Mouse (Mus musculus) embryonic facial prominence, embryonic 15.5 days (tissue): Measurements from ENCODE around the gene Mrpl30. TPM values are rescaled to one million over a fixed set of nuclear protein-coding genes. Genes with fewer than 3 reads are reported as not detected.
A peak's percentile ranks its signal among the peaks of the same experiment; 100 is the strongest.

Experiments
- ATAC-seq: fragments of 200-750 bp; cut with Nextera tagmentation; 2 replicates; pipeline ENCODE4 v1.8.0; 2017; ENCODE audit warnings: low read depth, moderate TSS enrichment; ENCODE audit not compliant: insufficient number of reproducible peaks, low FRiP score, low TSS enrichment
- H3K27ac ChIP-seq: fragments of 300-500 bp; sonication (generic); replicated peaks from 2 replicates; pipeline ENCODE4 v1.5.1; 2015; ENCODE audit warnings: mild to moderate bottlenecking, inconsistent platforms
- H3K27me3 ChIP-seq: fragments of 300-500 bp; sonication (generic); 2 replicates; pipeline ENCODE4 v1.6.1; 2015; ENCODE audit warnings: inconsistent platforms
- H3K36me3 ChIP-seq: fragments of 300-500 bp; sonication (generic); 2 replicates; pipeline ENCODE4 v1.6.1; 2015; ENCODE audit warnings: mild to moderate bottlenecking, inconsistent platforms
- H3K4me1 ChIP-seq: fragments of 300-500 bp; sonication (generic); 2 replicates; pipeline ENCODE4 v1.6.1; 2015; ENCODE audit warnings: inconsistent platforms
- H3K4me2 ChIP-seq: fragments of 300-500 bp; sonication (generic); replicated peaks from 2 replicates; pipeline ENCODE4 v1.6.1; 2015; ENCODE audit warnings: mild to moderate bottlenecking, inconsistent platforms
- H3K4me3 ChIP-seq: fragments of 300-500 bp; sonication (generic); replicated peaks from 2 replicates; pipeline ENCODE4 v1.5.1; 2015; ENCODE audit warnings: mild to moderate bottlenecking, inconsistent platforms
- H3K9ac ChIP-seq: fragments of 300-500 bp; sonication (generic); 2 replicates; pipeline ENCODE4 v1.6.1; 2015; ENCODE audit warnings: inconsistent platforms
- H3K9me3 ChIP-seq: fragments of 300-500 bp; sonication (generic); replicated peaks from 2 replicates; pipeline ENCODE4 v1.6.1; 2016; ENCODE audit warnings: inconsistent platforms
- WGBS: fragments of 180-500 bp; shearing (Covaris S2); methylation state at CpG from one replicate; pipeline ENCODE4 v1.1.7; 2015; 5-methylcytosine and 5-hydroxymethylcytosine counted together
- polyA plus RNA-seq: library from polyadenylated mRNA; unstranded; fragments of >200 nt; fragmentation: Nextera tagmentation; extraction: Ambion mirVana; gene quantifications from 2 replicates; pipeline ENCODE4 v1.2.1, GENCODE M21; 2015

Gene Mrpl30
- polyA plus RNA-seq = 237 and 239 TPM in 2 replicates

DNA sequence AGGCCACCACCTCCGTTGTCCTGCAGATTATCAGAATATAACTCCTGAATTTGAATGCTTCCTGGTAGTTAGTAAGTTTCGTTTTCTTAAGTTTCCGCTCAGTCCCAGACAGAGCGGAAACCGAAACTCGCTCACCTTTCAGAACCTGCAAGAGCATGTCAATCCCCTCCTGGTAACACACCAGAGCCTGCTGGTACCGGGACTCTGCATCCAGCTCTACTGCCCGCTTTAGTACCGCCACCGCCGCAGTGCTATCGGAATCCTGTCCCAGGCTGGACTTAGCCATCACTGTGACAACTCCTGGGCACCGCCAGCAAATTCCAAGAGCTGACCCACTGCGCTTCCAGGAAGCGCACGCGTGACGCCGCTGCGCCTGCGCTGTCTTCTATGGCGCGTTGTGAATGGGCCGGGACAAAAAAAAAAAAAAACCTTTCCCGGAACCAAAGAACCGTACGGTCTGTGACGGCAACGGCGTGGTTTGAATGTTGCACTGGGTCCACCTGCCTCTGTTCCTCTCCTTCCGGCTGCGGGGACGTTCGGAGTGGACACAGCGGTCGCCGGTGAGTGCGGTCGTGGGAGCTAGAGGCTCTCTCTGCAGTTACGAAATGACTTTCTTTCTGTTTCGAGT, at the start of gene Mrpl30, which contains the start of gene Mitd1:
Gene Mrpl30, plus strand, starts transcription at position 453 of the 628 bp plus-strand sequence.
Gene Mitd1, minus strand, starts transcription at position 387 of the 628 bp plus-strand sequence.
- under 1% methylated on average over 41 of the region's 41 CpGs for WGBS
- Histone ChIP-seq H3K4me1 (peaks cover 17% of the 10 kb centered on the region), H3K4me3 (peak within 1 kb of the TSS; percentile 78), H3K27ac (peak within 1 kb of the TSS; percentile 89), H3K9me3 (no peaks in the 10 kb centered on the region), H3K9ac (peak within 1 kb of the TSS; percentile 64), H3K27me3 (no peaks in the 10 kb centered on the region), H3K36me3 (peaks cover 13% of the 10 kb centered on the region), H3K4me2 (peak within 1 kb of the TSS; percentile 71)
- ATAC-seq = peak; percentile 89

DNA sequence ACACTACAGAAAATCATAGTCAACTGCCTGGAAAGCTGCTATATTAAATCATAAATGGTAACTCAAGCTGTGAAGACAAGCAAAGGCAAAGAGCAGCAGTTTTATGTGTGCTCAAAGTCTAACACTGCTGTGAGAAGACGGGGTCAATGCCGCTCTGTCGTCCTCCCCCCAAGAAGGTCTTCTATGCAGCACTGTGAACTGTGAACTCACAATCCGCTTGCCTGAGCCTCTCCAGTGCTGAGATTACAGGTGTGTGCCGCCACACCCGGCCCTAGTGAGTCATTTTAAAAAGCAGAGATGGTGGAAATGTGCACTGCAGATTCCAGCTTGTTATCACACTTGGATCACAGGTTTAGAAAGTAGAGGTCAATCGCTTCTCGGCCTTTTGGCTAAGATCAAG, 43.4 kb upstream of the Mrpl30 start:
- no peak for ATAC-seq
- no peak overlapping the region for H3K9ac ChIP-seq
- 80% methylated on average over 8 of the region's 8 CpGs for WGBS
- H3K4me3 ChIP-seq = no peak overlapping the region
- no peaks in the 10 kb centered on the region for H3K4me1 ChIP-seq
- H3K27me3 ChIP-seq = no peaks in the 10 kb centered on the region
- no peak overlapping the region for H3K27ac ChIP-seq
- H3K36me3 ChIP-seq = no peaks in the 10 kb centered on the region
- no peak overlapping the region for H3K4me2 ChIP-seq
- H3K9me3 ChIP-seq = no peaks in the 10 kb centered on the region

DNA sequence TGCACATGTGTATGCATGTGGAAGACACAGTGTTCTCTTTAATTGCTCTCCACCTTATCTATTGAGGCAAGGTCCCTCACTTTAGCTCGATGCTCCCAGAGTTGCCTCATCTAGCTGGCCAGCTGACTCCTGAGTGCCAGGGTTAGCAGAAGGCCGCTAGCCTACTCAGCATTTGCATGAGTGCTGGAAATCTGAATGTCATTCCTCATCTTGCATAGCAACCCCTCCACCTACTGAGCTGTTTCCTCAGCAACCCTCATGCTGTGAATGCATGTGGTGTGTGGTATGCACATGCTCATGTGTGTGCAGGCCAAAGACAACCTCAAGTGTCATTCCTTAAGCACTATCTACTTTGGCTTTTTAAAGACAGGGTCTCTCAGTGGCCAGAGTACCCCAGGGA, 39.6 kb upstream of the Mrpl30 start:
- no peak for ATAC-seq
- H3K4me2 ChIP-seq = no peak overlapping the region
- 64% methylated on average over 2 of the region's 2 CpGs for WGBS

DNA sequence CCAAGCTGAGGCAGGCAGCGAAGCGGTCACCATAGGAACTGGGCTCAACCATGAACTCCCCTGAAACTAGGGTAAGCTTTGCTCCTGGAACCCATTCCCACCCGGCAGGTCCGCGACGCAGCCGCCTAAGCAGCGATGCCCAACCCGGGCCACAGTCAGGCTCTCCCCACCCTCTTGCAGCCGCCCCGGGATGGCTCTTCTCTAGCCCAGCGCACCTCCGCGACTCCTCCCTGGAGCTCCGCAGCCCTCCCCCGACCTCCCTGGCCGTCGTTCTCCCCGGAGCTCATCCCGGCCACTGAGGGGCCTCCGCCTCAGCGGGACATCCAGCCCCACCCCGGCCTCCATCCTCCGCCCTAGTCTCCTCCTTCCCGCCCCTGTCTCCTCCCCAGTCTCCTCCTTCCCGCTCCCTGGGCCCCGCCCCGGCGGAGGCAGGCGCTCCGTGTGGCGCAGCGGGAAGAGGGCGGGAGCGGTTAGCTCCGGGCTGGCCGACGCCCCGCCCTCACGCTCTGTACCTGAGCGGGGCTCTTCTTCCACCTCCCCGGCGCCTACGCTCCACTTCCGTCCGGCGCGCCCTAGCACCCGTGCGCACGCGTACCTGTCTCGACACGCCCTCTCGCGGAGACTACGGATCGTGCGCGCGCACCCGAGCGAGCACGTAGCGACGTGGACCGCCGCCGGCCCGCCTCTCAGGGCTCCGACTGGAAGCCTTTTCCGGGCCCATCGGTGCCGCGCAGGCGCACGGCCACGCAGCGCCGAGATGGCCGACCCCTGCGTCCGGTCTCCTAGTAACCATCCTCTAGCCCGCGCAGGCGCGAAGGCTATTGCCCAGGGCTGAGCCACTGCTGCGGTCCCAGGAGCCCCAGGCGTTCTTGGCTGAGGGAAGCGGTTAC, 25.5 kb upstream of the Mrpl30 start:
- Histone ChIP-seq H3K36me3 (no peaks in the 10 kb centered on the region), H3K9me3 (no peaks in the 10 kb centered on the region), H3K4me3 (peak overlapping the region; percentile 64), H3K9ac (peak overlapping the region; percentile 53), H3K4me1 (peaks cover 7% of the 10 kb centered on the region), H3K27ac (peak overlapping the region; percentile 91), H3K4me2 (peak overlapping the region; percentile 77), H3K27me3 (no peaks in the 10 kb centered on the region)
- ATAC-seq = peak; percentile 98
- WGBS = under 1% methylated on average over 85 of the region's 90 CpGs

More for the DNA sequence above, 39.6 kb upstream of the Mrpl30 start:
- Histone ChIP-seq H3K9ac (no peak overlapping the region), H3K27ac (no peak overlapping the region), H3K4me1 (no peaks in the 10 kb centered on the region), H3K36me3 (no peaks in the 10 kb centered on the region), H3K9me3 (no peaks in the 10 kb centered on the region), H3K27me3 (no peaks in the 10 kb centered on the region), H3K4me3 (no peak overlapping the region)

DNA sequence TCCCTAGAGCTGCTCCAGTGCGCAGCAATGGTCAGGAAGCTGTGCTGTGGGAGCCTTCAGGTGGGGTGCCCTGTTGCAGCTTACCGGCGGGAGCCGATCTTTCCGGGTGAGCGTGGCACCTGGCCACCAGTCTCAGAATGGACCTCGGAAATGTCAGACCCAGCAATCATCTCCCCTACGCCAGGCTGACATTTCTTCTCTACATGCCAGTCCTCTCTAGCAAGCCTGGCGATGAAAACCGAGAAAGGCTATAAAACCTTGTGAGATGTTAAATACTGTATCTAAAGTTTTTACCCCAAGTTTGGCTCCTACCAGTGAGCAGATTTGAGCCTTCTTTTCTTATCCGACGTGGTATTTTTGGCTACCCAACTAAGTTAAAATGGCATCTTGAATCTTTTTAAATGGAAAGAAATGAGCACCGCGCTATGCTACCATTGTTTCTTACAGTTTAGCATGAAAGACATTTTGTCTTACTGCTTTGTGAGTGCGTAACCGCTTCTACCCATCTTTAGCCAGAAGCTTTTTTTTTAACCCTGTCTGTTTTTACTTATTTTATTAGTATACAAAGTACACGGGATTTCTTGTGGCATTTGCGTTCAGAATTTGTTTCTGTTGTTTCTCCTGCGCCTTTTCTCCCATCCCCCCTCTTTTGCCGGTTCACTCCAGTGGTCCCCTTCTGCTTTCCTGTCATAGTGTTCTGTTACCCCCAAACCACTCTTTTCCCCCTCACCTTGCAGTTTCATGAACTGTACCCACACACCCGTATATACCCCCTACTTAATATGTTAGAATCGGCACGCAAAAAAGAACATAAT, 24.7 kb upstream of the Mrpl30 start:
- H3K4me3 ChIP-seq = peak overlapping the region; percentile 64
- ATAC-seq = no peak
- H3K4me2 ChIP-seq = peak overlapping the region; percentile 77
- no peaks in the 10 kb centered on the region for H3K27me3 ChIP-seq
- peaks cover 7% of the 10 kb centered on the region for H3K4me1 ChIP-seq
- H3K27ac ChIP-seq = peak overlapping the region; percentile 91
- no peaks in the 10 kb centered on the region for H3K36me3 ChIP-seq
- peak overlapping the region; percentile 53 for H3K9ac ChIP-seq
- H3K9me3 ChIP-seq = no peaks in the 10 kb centered on the region
- WGBS = 9% methylated on average over 23 of the region's 23 CpGs

DNA sequence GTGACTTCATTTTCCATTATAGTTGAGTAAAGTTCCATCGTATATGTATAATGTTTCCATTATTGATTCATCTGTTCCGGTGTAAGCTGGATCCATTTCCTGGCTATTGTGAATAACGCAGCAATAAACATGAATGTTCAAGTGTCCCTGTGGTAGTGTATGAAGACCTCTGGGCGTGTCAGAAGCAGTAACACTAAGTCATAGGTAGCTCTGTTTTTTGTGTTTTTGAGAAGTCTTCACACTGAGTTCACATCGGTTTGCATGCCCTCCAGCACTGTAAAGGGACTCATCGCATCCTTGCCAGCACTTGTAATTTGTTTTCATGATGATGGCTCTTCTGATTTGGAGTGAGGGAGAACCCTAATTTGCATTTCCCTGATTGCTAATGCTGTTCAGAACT, 24.0 kb upstream of the Mrpl30 start, which contains the start of gene Tsga10:
Gene Tsga10, minus strand, starts transcription at position 144 of the 400 bp plus-strand sequence.
- Histone ChIP-seq H3K4me2 (peak within 1 kb of the TSS; percentile 77), H3K4me3 (peak within 1 kb of the TSS; percentile 64), H3K27ac (peak within 1 kb of the TSS; percentile 91), H3K4me1 (peaks cover 7% of the 10 kb centered on the region), H3K27me3 (no peaks in the 10 kb centered on the region), H3K36me3 (no peaks in the 10 kb centered on the region), H3K9me3 (no peaks in the 10 kb centered on the region), H3K9ac (peak within 1 kb of the TSS; percentile 53)
- ATAC-seq = no peak
- 76% methylated on average over 6 of the region's 6 CpGs for WGBS

DNA sequence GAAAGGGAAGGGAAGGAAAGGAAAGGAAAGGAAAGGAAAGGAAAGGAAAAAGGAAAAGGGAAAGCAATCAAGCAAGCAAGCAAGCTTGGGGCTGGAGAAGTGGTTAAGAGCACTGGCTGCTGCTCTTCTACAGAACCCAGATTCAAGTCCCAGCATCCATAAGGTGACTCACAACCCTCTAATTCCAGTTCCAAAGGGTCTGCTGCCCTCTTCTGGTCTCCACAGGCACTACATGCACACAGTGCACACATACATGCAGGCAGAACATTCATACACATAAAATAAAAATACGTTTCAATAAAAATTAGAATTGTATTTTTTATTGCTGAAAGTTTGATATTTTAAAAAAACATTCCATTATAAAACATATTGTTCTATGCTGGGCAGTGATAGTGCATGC, 23.2 kb upstream of the Mrpl30 start:
- Histone ChIP-seq H3K27ac (no peak overlapping the region), H3K27me3 (no peaks in the 10 kb centered on the region), H3K4me3 (no peak overlapping the region), H3K9ac (no peak overlapping the region), H3K36me3 (no peaks in the 10 kb centered on the region), H3K4me2 (no peak overlapping the region), H3K4me1 (peaks cover 11% of the 10 kb centered on the region), H3K9me3 (no peaks in the 10 kb centered on the region)
- WGBS = 85% methylated on average over 1 of the region's 1 CpGs
- ATAC-seq = no peak

DNA sequence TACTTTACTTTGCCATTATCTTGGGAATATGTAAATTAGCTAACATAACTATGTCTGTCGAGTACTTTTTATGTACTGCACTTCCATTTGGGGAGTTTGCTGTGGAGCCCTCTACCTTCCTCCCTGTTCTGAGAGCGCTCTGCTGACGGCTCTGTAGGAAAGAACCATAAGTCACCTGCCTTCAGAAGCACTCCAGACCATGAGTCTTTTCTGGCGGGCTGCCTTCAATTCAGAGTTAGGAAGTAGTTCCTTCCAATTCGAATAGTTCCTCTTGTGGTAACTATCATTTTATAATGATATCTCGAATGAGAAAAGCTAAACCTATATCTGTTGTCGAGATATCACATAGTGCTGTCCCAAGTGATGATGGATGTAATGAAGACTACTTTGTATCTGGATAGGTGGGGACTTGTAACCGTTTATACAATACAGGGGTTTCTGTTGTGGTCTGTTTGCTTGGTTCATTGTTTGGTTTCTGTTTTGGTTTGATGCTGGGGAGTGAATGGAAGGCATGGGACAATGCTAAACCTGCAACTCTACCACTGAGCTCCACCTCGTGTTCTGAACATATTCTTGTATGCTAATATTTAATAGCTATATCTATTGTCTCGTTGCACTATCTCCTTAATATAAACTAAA, 22.5 kb upstream of the Mrpl30 start:
- Histone ChIP-seq H3K27me3 (no peaks in the 10 kb centered on the region), H3K27ac (no peak overlapping the region), H3K4me3 (no peak overlapping the region), H3K36me3 (no peaks in the 10 kb centered on the region), H3K4me2 (no peak overlapping the region), H3K4me1 (peaks cover 16% of the 10 kb centered on the region), H3K9me3 (no peaks in the 10 kb centered on the region), H3K9ac (no peak overlapping the region)
- no peak for ATAC-seq
- WGBS = 70% methylated on average over 10 of the region's 10 CpGs

DNA sequence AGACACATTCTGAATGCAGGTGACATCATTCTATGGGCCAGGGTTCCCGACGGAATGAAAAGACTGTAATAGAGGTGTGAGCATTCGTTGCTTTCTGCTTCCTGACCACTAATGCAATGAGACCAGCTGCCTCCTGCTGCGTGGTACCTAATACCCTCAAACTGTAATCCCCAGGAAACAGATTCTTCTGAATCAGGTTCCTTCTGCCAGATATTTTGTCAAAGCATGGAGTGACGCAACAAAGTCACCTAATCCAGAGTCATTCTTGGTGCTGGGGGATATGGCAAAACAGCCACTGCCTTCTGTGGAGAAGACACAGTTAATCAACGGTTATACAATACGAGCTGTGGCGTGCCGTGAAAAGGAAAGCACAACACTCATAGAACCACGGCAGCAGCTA, 21.6 kb upstream of the Mrpl30 start:
- Histone ChIP-seq H3K4me1 (peaks cover 17% of the 10 kb centered on the region), H3K27me3 (no peaks in the 10 kb centered on the region), H3K9me3 (no peaks in the 10 kb centered on the region), H3K9ac (no peak overlapping the region), H3K4me2 (no peak overlapping the region), H3K4me3 (no peak overlapping the region), H3K27ac (no peak overlapping the region), H3K36me3 (no peaks in the 10 kb centered on the region)
- WGBS = 52% methylated on average over 10 of the region's 10 CpGs
- ATAC-seq = no peak

DNA sequence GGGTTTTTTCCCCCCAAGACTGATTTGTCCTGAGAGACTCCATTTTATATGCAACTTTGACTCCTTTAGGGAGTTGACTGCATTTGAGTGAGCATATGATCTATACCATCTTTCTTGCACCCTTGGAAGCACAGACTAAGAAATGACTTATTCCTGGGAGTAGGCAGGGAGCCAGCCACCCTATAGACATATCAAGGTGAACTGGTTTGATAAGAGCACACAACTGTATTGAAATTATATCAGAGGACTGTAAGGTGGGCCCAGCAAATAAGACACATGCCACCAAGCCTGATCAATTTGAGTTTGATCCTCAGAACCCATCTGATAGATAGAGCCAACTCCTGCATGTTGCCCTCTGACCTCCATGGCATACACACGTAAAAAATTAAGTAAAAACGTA, 20.9 kb upstream of the Mrpl30 start:
- Histone ChIP-seq H3K27ac (no peak overlapping the region), H3K9ac (no peak overlapping the region), H3K36me3 (no peaks in the 10 kb centered on the region), H3K9me3 (no peaks in the 10 kb centered on the region), H3K27me3 (no peaks in the 10 kb centered on the region), H3K4me2 (no peak overlapping the region), H3K4me1 (peaks cover 17% of the 10 kb centered on the region), H3K4me3 (no peak overlapping the region)
- ATAC-seq = no peak
- WGBS = 47% methylated on average over 2 of the region's 2 CpGs
